Comparison of ENCODE assay signal across 10 mouse cellular contexts in genomic region chr4:91092323-91092722, GRCm38 (mm10).
A peak's percentile ranks its signal among the peaks of the same experiment; 100 is the strongest.
DNase-seq lines count a peak whose midpoint lies in the region.
"Had no signal": no experiment of that assay in that cellular context is flagged by ENCODE, and none has a peak within 500 bp of the region (broad histone marks: within the 10 kb centered on the region; RNA-seq: fewer than 3 reads in every experiment).

No protein-coding gene starts in this region.

- DNase-seq in embryo, embryonic 11 days, result peak; percentile 32
- no peak for DNase-seq in embryo, embryonic 9.5 days (ENCODE audit: extremely low spot score)
- DNase-seq in right cerebral cortex, postnatal 14 days, result peak; percentile 12
- DNase-seq in right cerebral cortex, adult 18-20 months, result no peak
- DNase-seq in layer of hippocampus, postnatal 10 days (ENCODE audit: low spot score in 2 of 2), result peak; percentile 32 to 43
- peak; percentile 63 for DNase-seq in retina, embryonic 14.5 days (ENCODE audit: low spot score)
- no peak for DNase-seq in thymus, postnatal 10 days (ENCODE audit: low spot score in 2 of 2)
- DNase-seq in lung, adult 18-20 months, result no peak
- DNase-seq: adrenal gland, adult 2 months; B cell, adult 2 months had no signal

Comparison
In these comparisons a context has a peak if more than half of its experiments do, and no peak if none do; other contexts are left out.
1. DNase-seq: peak in embryo, embryonic 11 days (single experiment), right cerebral cortex, postnatal 14 days (single experiment), layer of hippocampus, postnatal 10 days (2 of 2) and retina, embryonic 14.5 days (single experiment); none in embryo, embryonic 9.5 days (single experiment), right cerebral cortex, adult 18-20 months (single experiment), thymus, postnatal 10 days (0 of 2) and lung, adult 18-20 months (0 of 2).